Mouse (Mus musculus) urinary bladder, adult 2 months (tissue): ENCODE data around the gene Cxcr4. TPM values are rescaled to one million over a fixed set of nuclear protein-coding genes. Genes with fewer than 3 reads are reported as not detected.

Source experiments
- DNase-seq: peaks from one replicate; pipeline ENCODE4 v3.0.0; 2022; ENCODE audit warnings: low spot score
- polyA plus RNA-seq: library from polyadenylated mRNA; depleted of rRNA; stranded (reverse); fragments of >200 nt; gene quantifications from 2 replicates; pipeline ENCODE4 v1.2.3, GENCODE M21; 2012; rRNA removed

The Cxcr4 gene
- polyA plus RNA-seq, result 8.7 and 9.1 TPM in 2 replicates

DNA sequence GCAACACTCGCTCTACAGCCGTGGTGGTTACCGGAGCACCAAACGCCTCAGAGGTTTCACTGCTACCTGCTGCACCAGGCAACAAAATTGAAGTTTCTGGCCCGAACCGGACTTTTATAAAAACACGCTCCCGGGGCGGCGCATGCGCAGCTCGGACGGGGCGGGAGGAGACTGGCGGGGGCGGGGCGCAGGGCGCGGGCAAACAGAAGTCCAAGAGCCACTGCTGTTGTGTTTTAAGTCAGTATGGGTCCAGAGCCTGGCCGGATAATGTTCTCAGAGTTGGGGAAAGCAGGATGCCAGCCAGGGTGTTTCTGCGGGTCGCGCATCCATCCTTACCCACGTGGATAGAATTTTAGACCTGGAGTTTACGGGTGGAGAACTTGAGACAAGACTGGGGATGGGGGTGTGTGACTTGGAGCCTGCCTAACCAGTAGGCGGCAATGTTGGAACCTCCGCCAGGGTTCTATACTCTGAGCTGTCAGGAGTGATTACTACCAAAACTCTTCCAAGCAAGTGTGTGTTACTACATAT is at the start of gene Cxcr4:
TSS of gene Cxcr4 (minus strand) at position 83 of the 531 bp plus-strand sequence.
- peak; percentile 60 for DNase-seq

DNA sequence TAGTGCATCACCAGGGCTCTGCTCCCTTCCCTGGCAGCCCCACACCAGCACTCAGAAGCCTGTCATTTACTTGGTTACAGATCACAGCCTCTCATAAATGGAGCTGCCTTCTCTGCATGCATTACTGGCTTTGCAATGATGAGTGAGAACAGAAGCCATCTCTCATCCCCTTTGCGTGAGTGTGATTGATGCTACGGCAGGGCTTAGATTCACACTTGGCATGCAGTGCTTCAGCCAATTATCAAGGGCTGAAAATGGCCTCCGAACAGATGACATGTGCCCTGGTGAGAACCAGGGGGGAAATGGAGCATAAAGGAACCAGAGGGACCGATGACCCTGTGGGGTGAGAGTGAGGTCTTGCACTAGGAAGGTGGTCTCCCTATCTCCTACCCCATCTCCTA is 47.6 kb upstream of the Cxcr4 start:
- DNase-seq, result no peak

DNA sequence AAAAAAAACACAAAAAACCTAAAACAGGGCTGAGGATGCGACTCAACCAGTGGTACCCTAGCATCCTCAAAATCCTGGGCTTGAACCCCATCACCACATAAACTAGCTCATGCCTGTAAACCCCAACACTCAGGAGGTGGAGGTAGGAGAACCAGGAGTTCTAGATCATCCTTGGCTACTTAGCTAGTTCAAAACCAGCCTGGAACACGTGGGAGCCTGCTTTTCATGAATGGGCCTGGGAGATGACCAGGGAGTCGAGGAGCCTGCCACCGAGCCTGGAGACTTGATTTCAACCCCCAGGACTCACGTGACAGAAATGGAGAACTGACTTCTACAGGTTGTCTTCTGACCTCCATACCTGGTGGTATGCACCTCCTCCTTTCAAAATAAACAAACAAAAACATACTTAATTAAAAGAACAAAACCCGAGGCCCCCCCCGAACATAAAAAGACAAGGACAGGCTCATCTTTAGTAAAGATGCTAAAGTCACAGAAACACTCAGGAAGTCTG is 45.2 kb upstream of the Cxcr4 start:
- DNase-seq, result no peak

DNA sequence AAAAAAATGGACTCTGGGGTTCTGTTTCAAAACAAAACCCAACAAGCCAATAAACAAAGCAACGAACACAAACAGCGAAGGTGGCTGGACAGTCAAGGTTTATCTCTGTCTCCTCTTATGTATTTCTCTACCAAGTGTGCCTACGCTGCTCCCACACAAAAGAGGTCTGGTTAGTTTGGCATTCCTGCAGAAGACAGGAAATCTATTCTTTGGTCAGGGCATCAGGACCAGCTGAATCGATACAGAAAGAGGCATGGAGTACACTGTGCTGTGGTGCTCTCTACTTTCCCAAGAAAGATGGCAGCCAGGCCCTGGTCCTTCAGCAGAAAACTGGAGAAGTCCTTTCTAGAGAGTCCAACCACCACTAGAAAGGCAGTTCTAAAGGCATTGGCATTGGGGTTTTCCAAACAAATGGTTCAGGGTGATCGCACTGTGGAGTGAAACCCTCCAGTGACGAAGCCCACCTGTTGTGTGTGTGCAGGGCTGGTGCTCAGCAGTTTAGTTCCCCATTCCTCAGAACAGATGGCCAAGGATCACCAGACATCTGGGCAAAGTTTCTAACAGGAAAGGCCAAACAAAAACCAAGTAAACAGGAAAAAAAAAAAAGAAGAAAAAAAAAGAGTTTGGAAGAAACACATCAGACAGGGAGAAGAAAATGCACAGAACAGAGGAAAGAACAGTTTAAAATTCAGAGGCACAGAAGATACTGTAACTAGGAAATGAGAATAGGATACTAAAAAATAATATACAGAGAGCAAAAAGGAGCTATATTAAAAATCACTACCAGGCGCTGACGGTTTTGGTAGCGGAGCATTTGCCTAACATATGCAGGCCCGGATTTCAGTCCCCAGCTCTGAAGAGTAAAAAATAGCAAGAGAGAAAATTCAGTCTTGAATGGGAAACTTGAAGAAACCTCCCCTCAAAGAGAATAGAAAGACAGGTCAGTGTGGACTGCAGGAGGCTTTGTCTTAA is 44.5 kb upstream of the Cxcr4 start:
- no peak for DNase-seq

DNA sequence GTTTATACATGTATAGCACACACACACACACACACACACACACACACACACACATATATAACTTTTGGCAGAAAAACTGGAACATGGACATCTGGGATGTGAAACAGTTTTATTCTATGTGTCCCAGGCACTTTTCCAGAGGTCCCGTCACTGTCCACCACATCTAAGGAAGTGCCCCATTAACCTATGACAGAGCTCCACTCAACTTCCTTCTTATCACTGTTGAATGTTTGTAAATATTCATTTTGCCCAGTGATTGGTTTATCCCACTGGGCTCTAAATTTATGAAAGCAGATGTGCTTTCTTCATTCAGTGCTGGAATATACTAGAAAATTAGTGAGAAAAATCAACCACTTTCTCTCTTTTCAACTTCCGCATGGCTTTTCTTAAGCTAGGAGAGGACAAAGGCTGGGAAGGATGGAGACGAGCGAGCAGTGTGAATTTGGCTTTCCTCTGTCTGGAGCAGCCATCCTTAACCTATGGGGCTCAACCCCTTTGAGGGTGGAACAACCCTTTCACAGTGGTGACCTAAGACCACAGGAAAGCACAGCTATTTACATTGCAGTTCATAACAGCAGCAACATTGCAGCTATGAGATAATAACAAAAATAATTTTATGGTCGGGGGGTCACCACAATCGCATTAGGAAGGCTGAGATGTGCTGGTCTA is 41.8 kb upstream of the Cxcr4 start:
- DNase-seq, result no peak

DNA sequence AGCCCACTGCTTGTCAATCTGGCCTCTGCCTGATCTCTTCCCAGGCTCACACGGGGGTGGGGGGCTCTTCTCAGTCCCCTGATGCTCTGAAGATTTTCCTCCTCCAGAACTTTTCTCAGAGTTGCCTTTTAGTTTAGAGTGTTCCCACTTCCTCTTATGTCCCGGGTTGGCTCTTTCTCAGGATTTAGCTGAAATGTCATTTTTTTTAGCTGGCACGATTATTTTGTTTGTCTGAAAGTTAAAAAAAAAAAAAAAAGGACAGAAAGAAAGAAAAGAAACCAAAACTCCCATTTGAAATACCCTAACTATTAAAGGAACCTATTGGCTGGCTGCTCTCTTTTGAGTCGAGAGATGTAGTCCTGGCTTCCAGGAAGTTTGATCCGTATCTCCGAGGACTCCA is 40.4 kb upstream of the Cxcr4 start:
- no peak for DNase-seq

DNA sequence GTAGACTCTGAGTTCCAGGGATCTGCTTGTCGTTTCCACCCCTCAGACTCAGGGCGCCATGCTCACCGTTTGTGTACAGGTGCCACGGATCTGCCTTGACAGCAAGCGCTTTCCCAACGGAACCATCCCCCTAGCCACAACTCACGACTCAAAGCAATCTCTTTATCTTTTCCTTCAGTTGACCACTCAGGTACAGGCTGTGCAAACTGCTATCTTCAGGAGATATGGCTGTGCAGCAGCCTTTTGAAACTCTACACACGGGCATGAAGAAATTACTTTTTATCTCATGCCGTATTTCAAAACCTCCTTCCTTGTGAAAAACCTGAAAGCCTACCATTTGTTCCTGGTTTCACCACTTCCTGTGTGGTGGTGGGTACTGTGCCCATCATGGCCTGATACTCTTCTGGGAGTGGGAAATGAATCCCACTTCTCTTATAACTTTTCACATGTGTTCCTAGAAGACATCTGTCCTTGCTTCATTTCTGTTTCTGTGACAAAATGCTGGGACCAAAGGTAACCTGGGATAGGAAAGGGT is 34.1 kb upstream of the Cxcr4 start:
- no peak for DNase-seq

DNA sequence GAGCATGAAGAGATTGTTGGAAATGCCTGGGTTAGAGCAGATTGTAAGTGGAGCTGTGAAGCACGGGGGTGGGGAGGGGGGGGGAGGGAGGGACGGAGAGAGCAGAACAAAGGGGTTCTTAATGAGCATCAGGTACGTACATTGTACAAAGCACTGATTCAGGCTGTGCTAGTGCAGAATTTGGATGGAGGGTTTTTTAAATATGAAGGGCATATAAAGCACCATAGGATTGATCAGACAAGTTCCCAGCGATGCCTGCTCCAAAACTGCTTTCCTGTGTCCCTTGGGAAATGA is 31.4 kb upstream of the Cxcr4 start:
- no peak for DNase-seq

DNA sequence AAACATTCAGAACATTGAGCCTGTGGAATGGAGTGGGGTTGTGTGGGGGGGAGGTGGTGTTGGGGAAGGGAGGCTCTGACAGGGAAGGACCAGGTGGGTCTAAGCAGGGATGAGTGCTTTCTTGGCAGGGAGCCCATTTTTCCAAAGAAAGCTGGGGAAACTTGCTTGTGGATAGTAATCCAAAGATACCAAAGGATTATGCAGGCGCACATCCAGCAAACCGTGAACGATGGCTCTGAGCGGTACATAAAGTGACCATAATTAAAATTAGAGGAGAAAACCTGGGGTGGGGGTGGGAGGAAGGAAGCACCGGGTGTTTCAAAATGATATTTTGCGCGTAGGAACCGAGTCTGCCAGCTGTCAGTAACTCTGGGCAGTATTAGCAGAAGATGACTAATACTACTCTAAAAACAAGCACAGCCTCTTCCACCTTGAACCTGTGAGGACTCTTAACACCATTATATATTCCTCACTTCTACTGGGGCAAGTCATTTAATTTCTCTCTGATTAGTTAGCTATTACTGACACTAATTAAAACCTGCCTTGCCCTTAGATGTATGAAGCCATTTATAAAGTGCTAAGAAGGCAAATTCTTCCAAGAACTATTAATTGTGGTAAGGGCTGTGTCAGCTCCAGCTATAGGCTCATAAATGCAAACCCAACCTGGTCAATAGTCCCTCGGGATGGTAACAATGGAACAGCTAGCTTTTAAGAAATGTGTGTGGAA is 30.9 kb upstream of the Cxcr4 start:
- no peak for DNase-seq

DNA sequence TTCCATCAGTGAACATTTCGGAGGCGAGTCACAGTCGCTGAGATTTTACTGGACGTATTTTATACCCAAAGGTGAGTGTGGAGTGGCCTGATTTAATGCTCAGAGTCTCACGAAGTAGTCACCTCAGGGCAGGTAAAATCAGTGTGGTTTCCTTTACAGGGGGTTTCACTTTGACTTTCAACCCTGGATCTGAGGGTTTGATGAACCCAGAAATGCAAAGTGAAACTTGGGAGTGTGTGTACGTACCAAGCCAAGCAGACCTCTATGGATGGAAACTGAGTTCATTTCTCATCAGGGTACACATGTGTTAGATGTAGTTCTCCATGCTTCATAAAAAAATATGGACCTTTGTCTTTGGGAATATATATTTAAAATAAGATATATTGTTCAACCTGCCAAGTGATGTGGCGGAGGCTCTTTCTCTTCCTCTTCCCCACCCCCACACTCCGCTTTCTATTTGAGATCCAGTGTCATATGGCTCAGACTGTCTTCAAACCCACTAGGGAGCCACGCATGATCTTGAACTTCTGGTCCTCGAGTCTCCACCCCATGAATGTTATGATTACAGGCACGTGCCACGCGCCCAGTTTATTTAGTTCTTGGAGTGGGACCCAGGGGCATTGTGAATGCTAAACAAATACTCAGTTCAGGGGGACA is 25.7 kb upstream of the Cxcr4 start:
- no peak for DNase-seq

DNA sequence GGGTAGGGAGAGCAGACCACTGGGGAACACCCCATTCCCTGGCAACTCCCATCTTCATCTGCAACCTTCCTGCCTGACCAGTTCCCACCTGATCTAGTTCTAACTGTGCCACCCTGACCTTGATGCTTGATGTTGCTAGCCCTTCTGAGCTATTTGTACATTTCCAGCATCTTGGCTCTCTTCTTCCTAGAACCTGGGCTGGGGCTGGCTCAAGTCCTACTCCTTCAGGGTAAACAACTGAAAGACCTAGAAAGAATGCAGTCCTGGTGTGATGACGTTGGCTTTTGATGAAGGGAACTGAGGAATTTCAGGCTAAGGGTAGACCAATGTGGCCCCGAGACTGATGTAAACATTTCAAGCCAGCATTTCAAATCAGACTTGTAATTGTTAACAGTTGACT is 24.5 kb upstream of the Cxcr4 start:
- no peak for DNase-seq

DNA sequence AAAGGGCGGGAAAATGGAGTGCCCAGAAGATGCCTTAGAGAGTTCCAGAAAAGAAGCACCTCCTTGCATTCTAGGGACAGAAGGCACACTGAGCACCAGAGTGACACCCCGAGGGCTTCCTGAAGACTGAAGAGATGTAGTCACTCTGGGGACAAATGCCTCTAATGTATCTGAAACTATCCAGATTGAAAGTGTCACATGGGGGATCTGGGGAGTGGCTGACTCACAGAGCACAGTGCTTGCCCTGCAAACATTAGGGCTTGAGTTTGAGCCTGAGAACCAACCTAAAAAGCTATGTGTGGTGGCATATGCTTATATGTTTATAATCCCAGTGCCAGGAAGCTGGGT is 23.3 kb upstream of the Cxcr4 start:
- DNase-seq, result no peak

DNA sequence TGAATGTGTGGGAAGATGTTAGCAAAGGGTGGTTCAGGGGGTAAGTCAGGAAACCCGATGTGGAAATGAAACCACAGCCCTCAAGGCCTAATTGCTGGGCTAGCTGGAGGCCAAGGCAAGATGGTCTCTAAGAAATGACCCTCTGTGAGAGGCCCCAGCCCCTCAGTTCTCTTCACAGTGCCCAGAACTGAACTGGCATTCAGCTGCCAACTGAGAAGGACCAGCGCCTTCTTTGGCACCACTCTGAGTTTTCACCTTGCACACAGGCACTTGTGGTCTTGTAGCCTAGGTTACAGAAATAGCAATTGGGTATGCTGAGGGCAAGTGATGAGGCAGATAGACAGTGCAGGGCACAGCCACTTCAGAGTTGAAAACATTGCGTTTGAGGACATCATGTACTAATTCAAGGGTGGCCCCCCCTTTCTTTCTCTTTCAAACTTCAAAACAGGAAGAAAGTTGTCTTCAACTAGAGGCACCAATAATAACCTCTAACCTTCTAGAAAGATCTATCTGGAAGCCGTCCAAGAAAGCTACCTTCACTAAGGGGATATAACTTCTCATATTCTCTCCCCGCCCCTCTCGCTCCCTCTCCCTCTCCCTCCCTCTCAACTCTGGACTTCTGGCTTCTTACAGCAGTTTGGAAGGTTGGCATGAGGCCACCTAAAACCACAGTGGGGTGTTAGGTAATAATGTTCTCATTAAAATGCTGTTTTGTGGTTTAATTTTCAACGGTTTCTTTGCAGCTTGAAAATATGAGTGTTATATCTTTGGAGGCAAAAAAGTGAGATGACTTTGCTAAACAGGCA is 22.8 kb upstream of the Cxcr4 start:
- DNase-seq, result no peak

DNA sequence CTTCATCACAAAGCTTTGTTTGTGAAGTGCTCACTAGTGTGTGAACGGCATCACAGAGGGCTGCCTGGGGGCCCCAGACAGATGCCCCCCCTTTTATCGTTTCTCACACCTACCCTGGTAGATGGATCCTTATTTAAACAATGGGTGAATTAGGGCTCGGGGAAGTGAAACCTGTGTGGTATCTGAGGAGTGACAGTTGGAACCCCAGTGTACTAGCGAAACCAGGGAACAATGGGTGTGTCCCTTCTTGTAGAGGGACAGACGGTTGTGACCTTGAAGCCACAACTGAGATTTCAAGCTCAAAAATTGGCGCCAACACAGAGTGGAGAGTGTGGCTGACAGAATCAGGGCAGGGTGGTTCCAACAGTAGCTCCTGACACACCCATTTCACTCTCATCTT is 16.0 kb upstream of the Cxcr4 start:
- no peak for DNase-seq

DNA sequence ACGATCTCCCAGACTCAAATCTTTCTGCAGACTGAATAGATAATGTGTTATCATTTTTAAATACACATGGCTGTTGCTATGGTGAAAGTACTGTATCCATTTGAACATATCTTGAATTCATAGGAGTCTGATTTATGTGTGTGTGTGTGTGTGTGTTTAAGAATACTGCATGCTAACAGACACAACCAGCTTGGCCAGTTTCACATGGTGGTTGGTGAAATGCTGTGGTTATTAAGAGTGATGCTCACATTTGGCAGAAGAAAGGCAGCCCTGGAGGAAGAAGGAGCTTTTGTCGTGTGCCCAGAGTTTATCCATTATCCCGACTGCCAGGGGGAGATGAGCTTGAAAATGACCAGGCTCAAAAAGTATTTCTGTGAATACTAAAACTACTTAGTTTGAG is 15.3 kb upstream of the Cxcr4 start:
- DNase-seq, result no peak

DNA sequence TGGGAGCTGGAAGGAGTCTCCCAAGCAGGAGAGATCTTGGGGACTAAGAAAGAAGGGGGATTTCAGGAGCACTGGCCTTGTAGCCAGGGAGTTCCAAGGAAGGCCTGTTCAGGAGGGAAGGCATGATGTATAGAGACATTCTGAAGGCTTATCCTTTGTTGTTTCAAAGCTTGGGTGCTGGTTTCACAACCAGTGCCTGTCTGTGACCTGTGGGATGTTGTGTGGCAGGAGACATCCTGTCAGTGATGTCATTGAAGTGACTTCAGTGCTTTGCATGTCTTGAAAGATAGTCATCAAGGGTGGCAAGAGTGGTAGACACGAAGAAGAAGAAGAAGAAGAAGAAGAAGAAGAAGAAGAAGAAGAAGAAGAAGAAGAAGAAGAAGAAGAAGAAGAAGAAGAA is 13.7 kb upstream of the Cxcr4 start:
- no peak for DNase-seq

DNA sequence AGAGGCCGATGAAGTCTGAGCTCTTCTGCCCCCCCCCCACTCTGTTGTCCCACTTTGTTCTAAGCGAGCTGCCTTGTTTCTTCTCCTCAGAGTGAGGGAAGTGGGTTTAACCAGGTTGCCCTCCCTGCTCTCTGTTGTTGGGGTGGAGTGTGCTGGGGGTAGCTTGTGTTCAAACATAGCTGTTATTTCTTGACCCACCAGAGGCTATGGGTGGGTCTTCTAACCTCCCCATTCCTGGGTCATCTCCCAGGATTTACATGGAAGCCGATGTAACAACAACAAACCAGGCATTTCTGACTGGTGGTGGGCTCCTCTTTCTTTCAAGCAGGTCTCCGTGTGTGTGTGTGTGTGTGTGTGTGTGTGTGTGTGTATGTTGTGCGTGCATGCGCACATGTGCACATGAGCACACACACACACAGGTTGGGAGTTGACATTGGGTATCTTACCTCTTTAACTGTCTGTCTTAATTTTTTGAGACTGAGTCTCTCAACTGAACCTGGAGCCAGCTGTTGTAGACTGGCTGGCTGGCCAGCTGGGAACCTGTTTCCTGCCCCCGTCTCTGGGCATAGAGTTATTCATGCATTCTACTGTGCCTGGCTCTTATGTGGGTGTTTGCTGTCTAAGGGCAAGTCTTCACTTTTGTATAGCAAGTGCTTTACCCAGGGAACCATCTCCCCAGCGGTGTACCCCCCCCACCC is 10.7 kb upstream of the Cxcr4 start:
- DNase-seq, result no peak

DNA sequence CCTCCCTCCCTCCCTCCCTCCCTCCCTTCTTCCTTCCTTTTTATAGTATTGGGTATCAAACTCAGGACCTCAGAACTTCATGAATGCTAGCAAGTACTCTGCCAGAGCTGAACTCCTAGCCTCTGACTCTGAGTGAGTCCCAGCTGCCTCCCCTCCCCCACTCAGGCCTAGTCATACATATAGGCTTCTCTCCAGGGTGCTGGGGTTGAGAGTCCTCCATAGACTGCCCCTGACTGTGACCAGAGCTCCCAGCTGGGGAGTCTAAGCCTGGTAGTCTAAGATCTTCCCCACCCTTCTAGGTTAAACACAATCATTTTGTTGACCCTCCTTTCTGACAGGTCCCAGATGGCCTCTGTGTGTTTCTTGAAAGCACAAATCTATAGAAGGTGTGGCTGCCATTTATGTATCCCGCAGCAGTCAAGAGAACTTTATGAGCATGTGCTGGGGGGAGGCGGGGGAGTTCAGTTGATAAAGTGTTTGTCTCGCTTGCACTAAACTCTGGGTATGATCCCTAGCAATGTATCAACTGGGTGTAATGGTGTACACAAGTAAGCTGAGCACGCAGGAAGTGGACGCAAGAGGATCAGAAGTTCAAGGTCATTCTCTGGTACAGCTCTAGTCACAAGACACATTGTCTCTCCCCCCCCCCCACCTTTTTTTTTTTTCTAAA is 10.1 kb upstream of the Cxcr4 start:
- DNase-seq, result no peak

DNA sequence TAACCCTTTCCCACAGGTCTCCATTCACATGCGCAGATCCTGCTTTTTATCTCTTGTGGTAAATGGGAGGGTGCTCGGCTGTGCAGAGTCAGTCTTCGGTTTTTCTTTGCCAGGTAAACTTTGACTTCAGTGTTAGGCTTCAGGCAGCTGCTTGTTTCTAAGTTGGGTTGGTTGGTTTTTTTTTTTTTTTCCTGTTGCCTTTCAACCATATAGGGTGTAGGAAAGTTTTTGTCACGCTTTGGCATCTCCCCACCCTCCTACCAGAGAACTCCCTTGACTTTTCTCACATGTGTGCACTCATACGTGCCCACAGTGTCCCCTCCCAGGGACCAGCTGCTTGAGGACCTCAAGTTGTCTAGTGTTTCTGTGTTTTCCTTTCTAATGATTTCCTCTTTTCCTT is 9.2 kb upstream of the Cxcr4 start:
- no peak for DNase-seq

DNA sequence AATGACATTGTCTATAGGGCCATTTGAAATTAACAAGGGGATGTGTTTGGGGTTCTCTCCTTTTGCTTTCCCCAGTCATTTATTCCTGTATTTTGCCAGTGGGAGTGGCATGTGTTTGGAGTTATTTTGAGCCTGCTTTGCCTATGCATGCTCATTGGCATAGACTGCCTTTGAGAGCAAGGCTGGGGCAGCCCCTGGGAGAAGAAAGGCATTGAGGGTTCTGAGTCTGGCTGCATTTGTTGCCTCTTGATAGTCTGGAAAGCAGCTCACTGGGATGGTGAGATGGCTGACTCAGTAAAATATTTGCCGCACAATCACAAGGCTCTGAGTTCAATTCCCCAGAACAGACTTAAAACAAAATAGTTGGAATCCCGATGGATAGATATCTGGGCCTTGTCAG is 8.5 kb upstream of the Cxcr4 start:
- no peak for DNase-seq
